Mouse (Mus musculus): ENCODE results near the gene Fam181a. TPM values are rescaled to one million over a fixed set of nuclear protein-coding genes. Genes with fewer than 3 reads are reported as not detected.

Gene Fam181a
- polyA plus RNA-seq, 1 experiment, result not detected

DNA sequence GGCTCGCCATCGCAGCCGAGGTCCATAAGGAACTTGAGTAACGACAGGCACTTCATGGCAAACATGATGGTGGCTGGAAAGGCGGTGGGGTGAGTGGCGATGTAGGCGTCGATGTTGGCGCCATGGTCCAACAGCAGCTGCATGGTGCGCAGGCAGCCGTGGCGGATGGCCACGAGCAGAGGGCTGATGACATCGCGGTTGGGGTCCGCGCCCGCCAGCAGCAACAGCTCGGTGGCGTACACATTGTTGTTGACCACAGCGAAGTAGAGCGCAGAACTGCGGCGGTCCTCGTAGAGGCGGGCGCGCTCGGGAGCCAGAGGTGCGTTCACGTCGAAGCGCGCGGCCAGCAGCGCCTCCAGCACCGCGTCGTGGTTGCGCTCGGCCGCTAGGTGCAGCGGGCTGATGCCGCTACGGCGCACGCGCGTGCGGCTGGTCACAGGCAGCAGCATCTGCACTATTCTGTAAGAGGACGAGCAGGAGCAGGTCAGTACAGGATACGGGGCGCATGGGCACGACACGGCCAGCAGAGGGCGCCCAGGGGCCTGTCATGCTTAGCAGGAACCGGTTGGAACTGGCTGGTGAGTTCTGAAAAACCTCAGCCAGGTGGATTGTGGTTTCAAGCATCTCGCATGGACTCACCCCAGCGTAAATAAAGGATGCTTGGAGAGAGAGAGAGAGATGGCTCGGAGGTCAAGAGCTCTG is 14.5 kb downstream of the Fam181a start:
- TF ChIP-seq CTCF (IDR thresholded peaks at IDR 0.05; ENCODE audit: control insufficient read depth, insufficient read depth, low read length) (peak; percentile 95), POLR2A (IDR thresholded peaks at IDR 0.05; ENCODE audit: borderline replicate concordance, control insufficient read depth, low read depth, low read length) (0 out of 2 replicates have a peak, but pooled peaks have one; percentile 13)
- WGBS, result 12% methylated on average over 60 of the region's 60 CpGs
- Histone ChIP-seq H3K27ac (ENCODE audit: control insufficient read depth, insufficient read depth, low read depth, low read length, poor library complexity) (no peak overlapping the region), H3K4me3 (replicated peaks; ENCODE audit: control insufficient read depth, low read depth, low read length) (no peak overlapping the region), H3K4me1 (ENCODE audit: control insufficient read depth, insufficient read depth, low read length) (peaks cover 1% of the 10 kb centered on the region; the same call in 1 of the 2 replicates)

GRCm38 (mm10) chr12:103326569-103326968 is 15.8 kb downstream of the Fam181a start:
- Histone ChIP-seq H3K4me1 (ENCODE audit: control insufficient read depth, insufficient read depth, low read length) (peaks cover 1% of the 10 kb centered on the region; the same call in 1 of the 2 replicates), H3K27ac (ENCODE audit: control insufficient read depth, insufficient read depth, low read depth, low read length, poor library complexity) (no peak overlapping the region), H3K4me3 (replicated peaks; ENCODE audit: control insufficient read depth, low read depth, low read length) (no peak overlapping the region)
- WGBS, result 63% methylated on average over 4 of the region's 4 CpGs
- no peak for TF ChIP-seq CTCF (IDR thresholded peaks at IDR 0.05; ENCODE audit: control insufficient read depth, insufficient read depth, low read length)
- no peak for TF ChIP-seq POLR2A (IDR thresholded peaks at IDR 0.05; ENCODE audit: borderline replicate concordance, control insufficient read depth, low read depth, low read length)

DNA sequence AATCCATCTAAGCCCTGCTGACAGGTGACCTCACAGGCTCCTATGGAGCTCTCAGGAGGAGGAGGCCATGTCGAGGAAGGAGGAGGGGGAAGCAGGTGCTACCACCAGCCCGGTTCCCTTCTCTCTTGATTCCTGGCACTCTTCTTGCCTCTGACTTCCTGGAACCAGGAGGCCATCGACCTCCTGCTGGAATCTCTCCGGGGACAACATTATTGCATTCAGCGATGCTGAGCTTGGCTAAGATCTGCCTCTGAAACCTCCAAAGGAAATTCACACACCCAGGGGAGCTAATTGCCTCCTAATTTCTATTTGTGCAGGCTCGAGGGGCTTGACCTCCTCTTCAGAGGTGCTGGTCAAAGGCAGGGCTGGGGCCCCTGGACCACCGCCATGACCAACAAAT is 16.3 kb downstream of the Fam181a start:
- no peak overlapping the region for H3K27ac ChIP-seq (ENCODE audit: control insufficient read depth, insufficient read depth, low read depth, low read length, poor library complexity)
- WGBS, result 58% methylated on average over 7 of the region's 7 CpGs
- TF ChIP-seq POLR2A (IDR thresholded peaks at IDR 0.05; ENCODE audit: borderline replicate concordance, control insufficient read depth, low read depth, low read length) (no peak), CTCF (IDR thresholded peaks at IDR 0.05; ENCODE audit: control insufficient read depth, insufficient read depth, low read length) (no peak)

GRCm38 (mm10) chr12:103328448-103329191 is 17.8 kb downstream of the Fam181a start:
- 79% methylated on average over 7 of the region's 7 CpGs for WGBS

More for the DNA sequence above, 16.3 kb downstream of the Fam181a start:
- peaks cover 2% of the 10 kb centered on the region; the same call in 1 of the 2 replicates for H3K4me1 ChIP-seq (ENCODE audit: control insufficient read depth, insufficient read depth, low read length)
- no peak overlapping the region for H3K4me3 ChIP-seq (replicated peaks; ENCODE audit: control insufficient read depth, low read depth, low read length)

GRCm38 (mm10) chr12:103331491-103331890 is 20.7 kb downstream of the Fam181a start:
- H3K4me1 ChIP-seq (ENCODE audit: control insufficient read depth, insufficient read depth, low read length), result peaks cover 7% of the 10 kb centered on the region; the same call in 1 of the 2 replicates
- H3K4me3 ChIP-seq (replicated peaks; ENCODE audit: control insufficient read depth, low read depth, low read length), result no peak overlapping the region
- TF ChIP-seq CTCF (IDR thresholded peaks at IDR 0.05; ENCODE audit: control insufficient read depth, insufficient read depth, low read length), result no peak
- no peak for TF ChIP-seq POLR2A (IDR thresholded peaks at IDR 0.05; ENCODE audit: borderline replicate concordance, control insufficient read depth, low read depth, low read length)
- H3K27ac ChIP-seq (ENCODE audit: control insufficient read depth, insufficient read depth, low read depth, low read length, poor library complexity), result no peak overlapping the region
- 47% methylated on average over 4 of the region's 4 CpGs for WGBS

More at GRCm38 (mm10) chr12:103328448-103329191, 17.8 kb downstream of the Fam181a start:
- Histone ChIP-seq H3K27ac (ENCODE audit: control insufficient read depth, insufficient read depth, low read depth, low read length, poor library complexity) (no peak overlapping the region), H3K4me1 (ENCODE audit: control insufficient read depth, insufficient read depth, low read length) (peaks cover 8% of the 10 kb centered on the region; the same call in 1 of the 2 replicates), H3K4me3 (replicated peaks; ENCODE audit: control insufficient read depth, low read depth, low read length) (no peak overlapping the region)
- TF ChIP-seq POLR2A (IDR thresholded peaks at IDR 0.05; ENCODE audit: borderline replicate concordance, control insufficient read depth, low read depth, low read length) (no peak), CTCF (IDR thresholded peaks at IDR 0.05; ENCODE audit: control insufficient read depth, insufficient read depth, low read length) (no peak)

GRCm38 (mm10) chr12:103332879-103333278 is 22.1 kb downstream of the Fam181a start:
- H3K27ac ChIP-seq (ENCODE audit: control insufficient read depth, insufficient read depth, low read depth, low read length, poor library complexity), result peak overlapping the region; percentile 8; the same call in 1 of the 2 replicates
- 3% methylated on average over 2 of the region's 2 CpGs for WGBS
- TF ChIP-seq POLR2A (IDR thresholded peaks at IDR 0.05; ENCODE audit: borderline replicate concordance, control insufficient read depth, low read depth, low read length) (no peak), CTCF (IDR thresholded peaks at IDR 0.05; ENCODE audit: control insufficient read depth, insufficient read depth, low read length) (no peak)
- H3K4me1 ChIP-seq (ENCODE audit: control insufficient read depth, insufficient read depth, low read length), result peaks cover 7% of the 10 kb centered on the region
- no peak overlapping the region for H3K4me3 ChIP-seq (replicated peaks; ENCODE audit: control insufficient read depth, low read depth, low read length)

DNA sequence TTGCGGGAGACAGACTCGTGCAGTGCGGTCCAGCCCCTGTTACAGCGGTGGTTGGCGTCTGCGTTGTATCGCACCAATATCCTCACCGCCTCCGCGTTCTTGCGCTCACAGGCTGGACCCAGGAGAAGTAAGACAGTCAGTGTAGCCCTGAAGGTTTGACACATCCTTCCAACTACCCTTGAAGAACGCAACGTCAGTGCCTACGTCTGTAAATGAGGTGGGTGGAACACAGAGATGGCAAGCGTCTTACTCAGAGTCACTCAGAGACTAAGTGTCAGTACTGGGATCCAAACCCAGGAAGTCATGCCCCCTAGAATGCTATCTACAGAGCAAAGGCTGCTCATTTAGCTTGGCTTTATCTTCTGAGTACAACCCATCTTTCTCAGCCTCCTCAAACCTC is 22.7 kb downstream of the Fam181a start:
- Histone ChIP-seq H3K4me3 (replicated peaks; ENCODE audit: control insufficient read depth, low read depth, low read length) (no peak overlapping the region), H3K4me1 (ENCODE audit: control insufficient read depth, insufficient read depth, low read length) (peaks cover 7% of the 10 kb centered on the region), H3K27ac (ENCODE audit: control insufficient read depth, insufficient read depth, low read depth, low read length, poor library complexity) (0 out of 2 replicates have a peak overlapping the region, but pooled peaks have one; percentile 8)
- WGBS, result 90% methylated on average over 15 of the region's 15 CpGs
- TF ChIP-seq POLR2A (IDR thresholded peaks at IDR 0.05; ENCODE audit: borderline replicate concordance, control insufficient read depth, low read depth, low read length), result no peak
- TF ChIP-seq CTCF (IDR thresholded peaks at IDR 0.05; ENCODE audit: control insufficient read depth, insufficient read depth, low read length), result no peak

GRCm38 (mm10) chr12:103336766-103337165 is 26.0 kb downstream of the Fam181a start:
- WGBS, result 9% methylated on average over 3 of the region's 3 CpGs
- Histone ChIP-seq H3K4me3 (replicated peaks; ENCODE audit: control insufficient read depth, low read depth, low read length) (no peak overlapping the region), H3K27ac (ENCODE audit: control insufficient read depth, insufficient read depth, low read depth, low read length, poor library complexity) (no peak overlapping the region; the same call in 1 of the 2 replicates), H3K4me1 (ENCODE audit: control insufficient read depth, insufficient read depth, low read length) (peaks cover 12% of the 10 kb centered on the region)
- no peak for TF ChIP-seq POLR2A (IDR thresholded peaks at IDR 0.05; ENCODE audit: borderline replicate concordance, control insufficient read depth, low read depth, low read length)
- TF ChIP-seq CTCF (IDR thresholded peaks at IDR 0.05; ENCODE audit: control insufficient read depth, insufficient read depth, low read length), result no peak
